Mouse (Mus musculus): ENCODE measurements at regions not wholly inside any gene's neighbourhood (a gene's known extent, or its start where the extent isn't known, plus 50 kb on each side); places are given as distances from the start of the nearest gene placed in this dataset.

DNA sequence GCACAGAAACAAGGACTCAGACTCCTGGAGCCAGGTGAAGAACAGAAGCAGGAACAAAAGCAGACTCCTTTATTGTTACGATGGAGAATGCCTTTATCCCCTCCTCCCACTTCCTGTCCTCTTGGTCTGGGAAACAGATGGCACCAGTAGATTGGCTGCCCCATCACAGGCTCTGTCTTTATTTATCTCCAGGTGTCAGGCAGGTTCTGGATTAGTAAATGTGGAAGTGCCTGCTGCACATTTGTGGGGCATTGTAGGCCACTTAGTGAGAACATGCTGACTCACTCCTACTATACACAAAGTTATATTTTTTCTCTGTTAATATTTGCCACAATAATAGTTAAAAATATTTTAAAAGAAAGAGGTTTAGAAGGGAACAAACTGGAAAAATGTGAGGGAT, 426.0 kb downstream of the Tmem161b start:
- TF ChIP-seq POLR2A (IDR thresholded peaks at IDR 0.05; ENCODE audit: borderline replicate concordance, insufficient read depth, low read length) (no peak), CTCF (IDR thresholded peaks at IDR 0.05; ENCODE audit: borderline replicate concordance, insufficient read depth, low read depth, low read length) (no peak)
- WGBS = 14% methylated on average over 1 of the region's 1 CpGs
- Histone ChIP-seq H3K27me3 (ENCODE audit: control insufficient read depth, insufficient read depth, low read length) (no peaks in the 10 kb centered on the region), H3K4me1 (ENCODE audit: control insufficient read depth, insufficient read depth, low read length) (no peaks in the 10 kb centered on the region), H3K4me3 (replicated peaks; ENCODE audit: insufficient read depth, low read depth, low read length) (no peak overlapping the region), H3K27ac (ENCODE audit: insufficient read depth, low read length) (no peak overlapping the region)
- DNase-seq = no peak

GRCm38 (mm10) chr13:84663967-84664366, 441.9 kb downstream of the Tmem161b start:
- H3K27ac ChIP-seq (ENCODE audit: insufficient read depth, low read length) = no peak overlapping the region
- WGBS = 91% methylated on average over 2 of the region's 2 CpGs
- DNase-seq = no peak
- no peak for TF ChIP-seq POLR2A (IDR thresholded peaks at IDR 0.05; ENCODE audit: borderline replicate concordance, insufficient read depth, low read length)
- no peaks in the 10 kb centered on the region for H3K27me3 ChIP-seq (ENCODE audit: control insufficient read depth, insufficient read depth, low read length)
- H3K4me3 ChIP-seq (replicated peaks; ENCODE audit: insufficient read depth, low read depth, low read length) = no peak overlapping the region
- no peaks in the 10 kb centered on the region for H3K4me1 ChIP-seq (ENCODE audit: control insufficient read depth, insufficient read depth, low read length)

DNA sequence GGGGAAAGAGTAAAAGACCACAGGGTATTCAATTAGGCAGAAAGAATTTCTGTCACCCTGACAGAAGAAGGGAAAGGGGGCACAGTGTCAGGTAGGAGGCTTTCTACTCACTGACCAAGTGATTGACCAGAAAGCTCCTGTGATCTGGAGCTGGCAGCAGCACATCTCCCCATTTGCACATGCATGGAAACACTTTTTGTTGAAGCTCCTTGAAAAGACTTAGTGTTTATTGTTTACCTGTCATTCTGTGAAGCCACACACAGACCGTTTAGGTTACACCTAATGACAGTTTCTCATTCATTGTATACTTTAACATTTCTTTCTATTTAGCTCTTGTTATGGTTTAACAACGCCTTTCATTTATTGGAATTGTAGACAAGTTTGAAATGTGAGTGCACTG, 458.9 kb downstream of the Tmem161b start:
- no peak for TF ChIP-seq CTCF (IDR thresholded peaks at IDR 0.05; ENCODE audit: borderline replicate concordance, insufficient read depth, low read depth, low read length)
- TF ChIP-seq POLR2A (IDR thresholded peaks at IDR 0.05; ENCODE audit: borderline replicate concordance, insufficient read depth, low read length) = no peak

GRCm38 (mm10) chr13:84685930-84686329, 463.8 kb downstream of the Tmem161b start:
- Histone ChIP-seq H3K27me3 (ENCODE audit: control insufficient read depth, insufficient read depth, low read length) (no peaks in the 10 kb centered on the region), H3K4me3 (replicated peaks; ENCODE audit: insufficient read depth, low read depth, low read length) (no peak overlapping the region), H3K4me1 (ENCODE audit: control insufficient read depth, insufficient read depth, low read length) (no peaks in the 10 kb centered on the region), H3K27ac (ENCODE audit: insufficient read depth, low read length) (no peak overlapping the region)
- WGBS = 66% methylated on average over 2 of the region's 2 CpGs
- DNase-seq = no peak
- TF ChIP-seq CTCF (IDR thresholded peaks at IDR 0.05; ENCODE audit: borderline replicate concordance, insufficient read depth, low read depth, low read length) (no peak), POLR2A (IDR thresholded peaks at IDR 0.05; ENCODE audit: borderline replicate concordance, insufficient read depth, low read length) (no peak)

More for the DNA sequence above, 458.9 kb downstream of the Tmem161b start:
- 60% methylated on average over 2 of the region's 2 CpGs for WGBS
- H3K27me3 ChIP-seq (ENCODE audit: control insufficient read depth, insufficient read depth, low read length) = no peaks in the 10 kb centered on the region
- no peak overlapping the region for H3K4me3 ChIP-seq (replicated peaks; ENCODE audit: insufficient read depth, low read depth, low read length)
- no peak overlapping the region for H3K27ac ChIP-seq (ENCODE audit: insufficient read depth, low read length)
- no peak for DNase-seq
- no peaks in the 10 kb centered on the region for H3K4me1 ChIP-seq (ENCODE audit: control insufficient read depth, insufficient read depth, low read length)

DNA sequence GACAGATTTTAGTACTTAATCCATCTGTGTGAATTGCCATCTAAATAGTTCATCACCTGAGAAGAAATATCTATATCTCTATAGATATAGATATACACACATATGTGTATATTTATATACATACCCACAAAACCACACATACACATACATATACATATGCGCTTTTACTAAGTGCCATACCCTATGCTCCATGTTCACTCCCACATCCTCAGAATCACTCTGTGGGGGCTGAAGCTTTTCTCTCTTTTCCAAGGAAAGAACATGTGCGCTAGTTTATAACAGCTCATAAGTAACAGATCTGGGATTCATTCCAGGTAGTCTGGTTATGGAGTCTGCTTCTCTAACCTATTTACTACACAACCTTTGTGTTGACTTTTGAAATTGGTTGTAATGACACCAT, 471.4 kb downstream of the Tmem161b start:
- Histone ChIP-seq H3K27me3 (ENCODE audit: control insufficient read depth, insufficient read depth, low read length) (no peaks in the 10 kb centered on the region), H3K4me1 (ENCODE audit: control insufficient read depth, insufficient read depth, low read length) (no peaks in the 10 kb centered on the region), H3K4me3 (replicated peaks; ENCODE audit: insufficient read depth, low read depth, low read length) (no peak overlapping the region), H3K27ac (ENCODE audit: insufficient read depth, low read length) (no peak overlapping the region)
- WGBS = 74% methylated on average over 2 of the region's 2 CpGs
- no peak for TF ChIP-seq CTCF (IDR thresholded peaks at IDR 0.05; ENCODE audit: borderline replicate concordance, insufficient read depth, low read depth, low read length)
- no peak for TF ChIP-seq POLR2A (IDR thresholded peaks at IDR 0.05; ENCODE audit: borderline replicate concordance, insufficient read depth, low read length)
- DNase-seq = no peak

DNA sequence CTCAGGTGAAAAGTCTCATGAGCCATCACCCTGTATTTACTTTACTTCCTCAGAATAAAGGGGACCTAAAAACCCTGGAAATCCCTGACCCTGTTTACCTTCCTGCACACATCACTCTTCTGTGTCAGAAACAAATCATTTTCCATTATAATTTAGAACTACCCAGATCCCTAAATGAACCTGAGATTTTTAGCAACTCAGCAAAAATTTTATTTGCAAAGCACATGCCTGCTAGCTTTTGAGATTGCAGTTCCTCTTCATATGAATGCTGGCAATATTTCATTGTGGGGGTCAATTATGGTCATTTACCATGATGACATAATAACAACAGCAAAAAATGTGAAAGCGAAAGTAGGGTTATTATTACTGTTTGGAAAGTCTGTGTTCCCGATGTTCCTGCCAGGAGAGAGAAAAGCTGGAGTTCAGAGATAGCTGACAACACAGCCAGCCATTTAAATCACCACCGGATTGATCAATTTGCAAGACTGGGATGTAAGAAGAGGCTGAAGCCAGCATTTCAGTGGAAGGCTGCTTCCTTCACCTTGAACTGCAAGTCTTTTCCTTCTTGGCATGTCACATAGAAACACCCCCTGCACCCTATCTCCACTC, 476.5 kb downstream of the Tmem161b start:
- Histone ChIP-seq H3K27ac (ENCODE audit: insufficient read depth, low read length) (no peak overlapping the region), H3K4me3 (replicated peaks; ENCODE audit: insufficient read depth, low read depth, low read length) (no peak overlapping the region), H3K27me3 (ENCODE audit: control insufficient read depth, insufficient read depth, low read length) (no peaks in the 10 kb centered on the region), H3K4me1 (ENCODE audit: control insufficient read depth, insufficient read depth, low read length) (no peaks in the 10 kb centered on the region)
- no peak for DNase-seq
- no peak for TF ChIP-seq CTCF (IDR thresholded peaks at IDR 0.05; ENCODE audit: borderline replicate concordance, insufficient read depth, low read depth, low read length)
- no peak for TF ChIP-seq POLR2A (IDR thresholded peaks at IDR 0.05; ENCODE audit: borderline replicate concordance, insufficient read depth, low read length)
- WGBS = 55% methylated on average over 3 of the region's 3 CpGs

GRCm38 (mm10) chr13:84741231-84741630, 448.0 kb upstream of the Ccnh start:
- H3K27ac ChIP-seq (ENCODE audit: insufficient read depth, low read length) = no peak overlapping the region
- no peak for DNase-seq

GRCm38 (mm10) chr13:84748331-84748730, 440.9 kb upstream of the Ccnh start:
- no peak for DNase-seq
- H3K27me3 ChIP-seq (ENCODE audit: control insufficient read depth, insufficient read depth, low read length) = no peaks in the 10 kb centered on the region
- no peak overlapping the region for H3K27ac ChIP-seq (ENCODE audit: insufficient read depth, low read length)
- no peak overlapping the region for H3K4me3 ChIP-seq (replicated peaks; ENCODE audit: insufficient read depth, low read depth, low read length)
- H3K4me1 ChIP-seq (ENCODE audit: control insufficient read depth, insufficient read depth, low read length) = peaks cover 3% of the 10 kb centered on the region; the same call in 1 of the 2 replicates
- WGBS = 70% methylated on average over 2 of the region's 2 CpGs
- TF ChIP-seq CTCF (IDR thresholded peaks at IDR 0.05; ENCODE audit: borderline replicate concordance, insufficient read depth, low read depth, low read length) (no peak), POLR2A (IDR thresholded peaks at IDR 0.05; ENCODE audit: borderline replicate concordance, insufficient read depth, low read length) (no peak)

More at GRCm38 (mm10) chr13:84741231-84741630, 448.0 kb upstream of the Ccnh start:
- TF ChIP-seq CTCF (IDR thresholded peaks at IDR 0.05; ENCODE audit: borderline replicate concordance, insufficient read depth, low read depth, low read length) (no peak), POLR2A (IDR thresholded peaks at IDR 0.05; ENCODE audit: borderline replicate concordance, insufficient read depth, low read length) (no peak)
- Histone ChIP-seq H3K27me3 (ENCODE audit: control insufficient read depth, insufficient read depth, low read length) (no peaks in the 10 kb centered on the region), H3K4me1 (ENCODE audit: control insufficient read depth, insufficient read depth, low read length) (no peaks in the 10 kb centered on the region), H3K4me3 (replicated peaks; ENCODE audit: insufficient read depth, low read depth, low read length) (no peak overlapping the region)
- 90% methylated on average over 4 of the region's 4 CpGs for WGBS
